Mouse (Mus musculus) CD8-positive naive resting alpha-beta T cell, adult 2 months (primary cell): ENCODE data around the gene Bnc2.

ENCODE experiments used
- DNase-seq, 2 experiments: peaks; one replicate each; pipeline ENCODE4 v3.0.0; 2022; ENCODE audit warnings: low read depth in 2 of 2, low spot score in 2 of 2

The Bnc2 gene

DNA sequence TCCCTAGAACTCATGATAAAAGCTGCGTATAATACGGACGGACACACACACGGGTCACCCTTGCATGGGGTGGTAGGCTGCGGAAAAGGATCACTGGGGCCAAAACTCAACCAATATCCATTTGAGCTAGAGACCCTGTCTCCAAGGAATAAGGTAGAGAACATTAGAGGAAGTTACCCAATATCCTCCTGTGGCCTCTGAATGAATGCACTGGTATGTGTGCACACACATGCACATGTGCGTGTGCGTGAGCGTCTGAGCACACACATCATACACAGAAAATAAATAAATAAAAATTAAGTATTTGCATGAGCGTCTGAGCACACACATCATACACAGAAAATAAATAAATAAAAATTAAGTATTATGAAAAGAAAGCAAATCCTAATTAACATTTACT, 241.8 kb downstream of the Bnc2 start:
- DNase-seq: no peak

DNA sequence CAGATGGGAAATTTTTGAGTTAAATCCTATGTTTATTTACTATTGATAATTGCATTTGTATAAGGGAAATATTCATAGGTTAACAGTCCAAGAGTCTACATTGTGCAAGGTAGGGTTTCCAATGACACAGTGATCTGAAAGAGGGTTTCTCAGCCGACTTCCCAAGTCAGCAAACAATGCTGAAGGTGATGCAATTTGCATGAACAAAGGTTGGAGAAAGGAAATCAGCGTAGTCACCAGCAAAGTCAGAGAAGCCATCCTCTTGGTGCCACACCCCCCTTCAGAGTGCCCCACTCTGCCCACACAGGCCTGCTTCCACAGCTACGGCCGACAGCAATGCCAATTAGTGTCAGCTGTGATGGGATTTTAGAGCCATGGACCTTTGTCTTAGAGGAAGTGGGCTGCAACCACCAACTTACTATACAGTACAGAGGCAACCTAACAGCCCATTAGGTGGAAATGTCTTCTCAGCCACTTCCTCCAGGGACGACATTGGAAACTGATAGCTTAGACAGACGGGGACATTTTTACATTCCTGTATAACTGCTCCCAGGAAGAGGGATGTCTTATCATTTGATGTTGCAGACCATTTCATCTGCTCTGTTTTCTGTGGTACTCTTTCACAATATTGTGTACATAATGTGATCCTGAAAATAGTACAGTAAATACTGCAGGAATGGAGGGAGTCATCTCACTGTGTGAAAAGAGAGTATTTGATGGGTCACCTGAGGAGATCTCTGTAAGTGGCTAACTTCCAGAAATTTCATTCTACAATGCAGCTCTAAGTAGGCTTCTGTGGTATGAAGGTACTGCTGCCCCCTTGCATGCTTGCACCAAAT, 243.2 kb downstream of the Bnc2 start:
- DNase-seq: no peak

DNA sequence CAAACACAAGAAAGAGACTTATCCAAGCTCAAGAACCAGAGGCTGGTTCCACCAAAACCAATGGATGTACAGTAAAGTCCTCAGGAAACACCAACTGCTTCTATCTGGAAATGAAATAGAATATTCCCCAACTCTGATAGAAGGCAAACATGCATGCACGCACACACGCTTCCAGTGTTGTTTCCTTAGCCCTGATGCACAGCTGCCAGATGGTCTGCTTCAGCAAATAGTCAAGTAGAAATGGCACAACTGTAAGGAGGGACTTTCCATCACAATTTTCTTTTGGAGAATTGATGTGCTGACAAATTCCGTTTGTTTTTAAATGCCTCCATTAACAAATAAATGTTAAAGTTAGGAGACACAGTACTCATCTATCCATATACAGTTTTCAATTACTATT, 247.1 kb downstream of the Bnc2 start:
- DNase-seq: no peak

DNA sequence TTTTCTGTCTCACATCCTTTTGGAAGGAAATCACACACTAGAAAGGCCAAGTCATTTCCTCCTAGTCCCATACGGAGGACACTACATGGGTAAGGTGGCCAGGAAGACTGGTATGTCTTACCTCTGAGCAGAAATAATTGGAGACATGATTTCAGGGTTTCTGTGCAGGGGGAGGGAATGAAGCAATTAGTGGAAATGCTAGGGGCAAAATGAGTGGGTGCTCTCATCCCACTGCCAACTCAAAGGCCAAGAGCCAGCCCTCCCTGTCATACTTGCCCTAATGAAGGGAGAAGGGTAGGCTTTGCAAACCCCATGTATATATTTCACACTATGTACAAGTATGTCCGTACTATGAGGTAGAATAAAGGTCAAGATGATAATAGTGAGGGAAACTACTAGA, 263.6 kb downstream of the Bnc2 start:
- no peak for DNase-seq

DNA sequence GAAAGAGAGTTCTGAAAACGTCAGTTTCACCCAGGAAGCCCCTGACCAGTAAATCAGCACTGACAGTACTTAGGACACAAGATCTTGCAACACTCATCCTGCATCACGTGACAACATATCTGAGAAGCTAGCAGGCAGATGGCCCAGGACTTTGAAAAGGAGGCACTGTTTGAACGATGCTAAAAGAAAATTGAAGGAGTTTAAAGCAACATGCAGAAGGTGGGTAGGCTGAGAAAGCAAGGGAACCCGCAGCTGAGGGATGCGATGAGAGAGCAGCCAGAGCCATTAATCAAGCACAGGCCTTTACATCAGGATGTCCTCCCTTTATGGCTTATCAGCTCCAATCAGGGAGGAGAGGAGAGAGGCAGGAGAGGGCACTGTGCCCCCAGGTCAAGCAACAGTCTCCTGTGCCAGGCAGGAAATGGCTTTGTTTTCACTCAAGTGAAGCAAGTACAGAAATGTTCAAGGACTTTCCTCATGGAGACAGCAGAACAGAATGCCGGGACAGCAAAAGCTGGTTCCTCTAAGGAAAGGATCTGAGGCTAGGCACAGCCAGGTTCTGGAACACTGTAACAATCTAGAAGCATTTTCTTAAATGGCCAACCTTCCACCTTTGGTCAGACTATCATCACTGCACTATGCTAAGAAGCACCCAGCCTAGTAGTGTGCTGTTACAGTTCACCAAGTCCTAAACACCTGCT, 267.6 kb downstream of the Bnc2 start:
- DNase-seq: no peak

DNA sequence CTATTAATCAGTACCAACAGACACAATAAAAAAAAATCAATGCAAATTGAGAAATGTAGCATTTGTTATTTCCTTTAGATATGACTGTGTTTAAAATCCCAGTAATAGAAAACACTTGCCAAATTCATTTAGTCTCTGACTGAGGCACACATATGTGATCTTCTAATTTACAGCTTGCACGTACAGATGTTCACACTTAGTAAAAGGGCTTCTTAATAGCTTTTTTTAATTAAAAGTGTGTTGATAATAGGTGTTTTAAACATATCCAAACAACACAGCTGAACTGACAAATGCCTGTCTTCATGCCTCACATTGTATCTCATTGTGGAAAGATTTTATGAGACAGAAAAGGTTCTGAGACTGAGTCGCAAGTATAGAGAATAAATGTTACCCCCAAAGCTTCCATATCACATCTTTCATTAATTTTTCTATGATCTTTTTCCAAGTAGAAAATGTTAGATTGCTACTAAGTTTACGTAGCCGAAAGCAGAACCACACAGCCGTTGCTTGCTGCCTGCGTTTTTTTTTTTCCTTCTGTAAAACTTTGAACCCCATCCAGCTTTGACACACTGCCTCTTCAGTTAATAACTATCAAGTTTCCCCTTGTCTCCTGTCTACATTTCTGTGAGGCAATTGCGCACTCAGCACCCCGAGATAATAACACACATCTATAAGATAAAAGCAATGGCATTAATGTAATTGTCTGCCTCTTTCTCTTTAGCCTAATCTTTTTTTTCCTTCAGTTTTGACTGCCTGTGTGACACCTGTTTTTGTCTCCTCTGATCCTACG, 271.5 kb downstream of the Bnc2 start:
- DNase-seq: no peak

DNA sequence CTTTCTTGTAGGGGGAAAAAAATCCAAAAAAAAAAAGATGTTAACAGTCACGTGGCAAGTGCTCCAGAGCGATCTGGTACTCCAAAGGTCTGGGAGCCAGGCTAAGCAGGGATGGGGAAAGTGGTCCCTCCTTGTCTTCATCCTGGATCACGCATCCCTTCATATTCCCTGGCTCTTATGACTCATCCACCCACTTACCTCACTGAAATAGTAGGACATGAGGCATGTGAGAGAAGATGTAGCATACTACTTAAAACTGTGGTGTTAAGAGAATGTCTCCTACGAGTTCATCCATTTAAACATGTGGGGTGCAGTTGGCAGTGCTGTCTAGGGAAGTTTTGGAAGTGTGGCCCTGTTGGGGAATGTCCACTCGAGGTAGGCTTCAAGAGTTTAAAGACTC, 286.1 kb downstream of the Bnc2 start:
- DNase-seq: no peak

DNA sequence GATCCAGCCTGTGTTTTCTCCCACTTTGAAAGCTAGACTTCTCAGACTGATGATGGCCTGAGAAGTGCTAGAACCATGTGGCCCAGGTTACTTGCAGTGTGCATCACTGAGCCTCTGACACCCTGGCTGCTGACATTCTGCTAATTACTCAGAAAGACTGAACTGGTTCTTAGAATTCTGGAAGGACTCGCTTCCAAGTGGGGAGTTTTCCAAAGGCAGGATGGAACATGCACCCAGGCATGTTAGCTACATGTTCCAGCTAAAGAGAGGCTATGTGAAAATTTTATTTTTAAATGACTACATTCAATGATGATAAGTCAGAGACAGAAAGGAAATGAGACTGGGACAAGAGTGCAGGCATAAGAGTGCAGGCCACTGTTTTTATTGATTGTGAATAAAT, 289.9 kb downstream of the Bnc2 start:
- DNase-seq: no peak

DNA sequence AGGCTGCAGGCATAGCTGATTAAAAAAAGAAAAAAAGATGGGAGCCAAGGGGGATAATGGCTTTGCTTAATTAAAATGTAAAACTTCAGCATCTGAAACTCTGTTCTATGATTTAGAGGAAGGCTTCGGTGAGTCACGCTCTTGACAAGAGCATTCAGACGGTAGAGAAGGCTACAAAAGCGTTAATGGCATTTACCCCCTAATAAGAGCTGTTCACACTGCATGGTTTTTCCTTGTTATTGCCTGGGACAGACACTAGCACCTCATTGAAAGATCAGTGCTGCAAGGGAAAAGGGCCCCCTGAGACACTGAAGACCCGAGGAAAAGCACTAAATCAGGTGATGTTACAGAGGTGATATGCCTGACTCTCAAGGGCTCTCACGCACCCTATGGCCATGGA, 295.8 kb downstream of the Bnc2 start:
- no peak for DNase-seq

DNA sequence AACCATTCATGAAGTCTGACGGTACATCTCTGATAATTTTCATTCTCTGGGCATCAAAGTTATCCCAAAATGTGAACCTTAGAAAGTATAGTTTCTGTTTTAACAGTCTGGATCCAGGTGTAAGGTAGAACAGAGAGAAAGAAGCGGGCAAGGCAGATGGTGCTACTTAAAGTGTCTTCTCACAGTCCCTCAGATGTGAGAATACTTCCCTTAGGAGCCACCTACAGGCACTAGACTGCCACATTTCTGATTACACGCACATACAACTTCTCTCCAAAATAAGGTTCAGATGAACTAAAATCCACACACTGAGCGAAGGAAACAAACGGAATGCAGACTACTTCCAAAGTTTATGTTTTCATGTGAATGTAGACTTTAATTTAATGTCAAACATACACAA, 297.6 kb downstream of the Bnc2 start:
- no peak for DNase-seq

DNA sequence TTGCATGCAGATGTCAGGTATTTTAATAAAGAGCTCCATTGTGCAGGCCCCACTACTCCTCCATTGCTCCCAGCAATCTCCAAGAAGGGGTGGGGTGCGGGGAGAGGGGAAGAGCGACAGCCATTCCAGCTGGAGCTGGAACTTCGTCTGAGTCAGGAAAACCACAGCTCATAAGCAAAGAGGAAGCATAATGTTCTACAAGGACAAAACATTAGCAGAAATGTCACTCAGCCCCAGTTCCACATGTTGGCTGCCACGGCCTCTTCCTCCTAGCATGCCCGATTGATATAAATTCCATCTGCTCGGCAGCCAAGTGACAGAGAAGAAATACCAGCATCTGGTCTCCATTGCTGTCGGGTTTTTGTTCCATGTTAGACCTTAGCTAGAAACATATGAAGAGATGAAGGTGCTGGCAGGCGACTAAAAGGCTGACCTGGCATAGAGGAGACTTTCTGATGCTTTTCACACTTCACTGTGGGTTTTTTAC, 312.7 kb downstream of the Bnc2 start:
- DNase-seq: no peak

DNA sequence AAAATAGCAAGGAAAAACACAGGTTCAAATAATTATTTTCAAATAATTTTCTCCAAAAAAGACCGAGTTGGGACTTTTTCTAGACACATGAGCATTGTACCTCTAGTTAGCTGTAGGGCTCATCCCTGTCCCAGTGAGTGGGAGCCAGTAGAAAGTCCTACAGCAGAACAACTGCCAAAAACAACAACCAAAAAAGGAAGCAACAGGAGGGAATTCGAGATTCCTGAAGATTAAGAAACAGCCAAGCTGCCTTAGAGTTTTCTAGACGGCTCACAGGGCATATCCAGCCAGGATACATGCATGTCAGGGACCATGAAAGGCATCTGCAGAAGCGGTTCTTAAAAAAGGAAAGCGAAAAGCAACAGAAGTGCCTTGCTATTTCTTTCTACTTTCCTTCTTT, 313.9 kb downstream of the Bnc2 start:
- DNase-seq: no peak

DNA sequence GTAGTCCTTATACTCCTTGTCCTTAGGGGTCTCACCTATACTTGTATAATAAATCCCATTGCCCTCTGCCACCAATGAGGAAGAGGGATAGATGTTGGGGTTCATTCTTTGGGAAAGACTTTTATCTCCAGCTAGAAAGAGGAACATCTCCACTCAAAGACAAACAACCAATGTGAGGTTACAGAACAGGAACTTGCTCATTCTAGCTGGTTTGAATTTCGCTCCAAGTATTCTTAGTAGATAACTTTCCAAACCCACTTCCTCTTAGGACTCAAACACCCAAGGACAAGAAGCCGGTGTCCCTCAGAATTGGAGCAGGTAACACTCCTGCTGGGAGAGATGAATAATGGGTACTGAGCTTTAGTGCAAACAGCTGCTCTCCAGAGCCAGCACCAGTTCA, 315.1 kb downstream of the Bnc2 start:
- DNase-seq: no peak

DNA sequence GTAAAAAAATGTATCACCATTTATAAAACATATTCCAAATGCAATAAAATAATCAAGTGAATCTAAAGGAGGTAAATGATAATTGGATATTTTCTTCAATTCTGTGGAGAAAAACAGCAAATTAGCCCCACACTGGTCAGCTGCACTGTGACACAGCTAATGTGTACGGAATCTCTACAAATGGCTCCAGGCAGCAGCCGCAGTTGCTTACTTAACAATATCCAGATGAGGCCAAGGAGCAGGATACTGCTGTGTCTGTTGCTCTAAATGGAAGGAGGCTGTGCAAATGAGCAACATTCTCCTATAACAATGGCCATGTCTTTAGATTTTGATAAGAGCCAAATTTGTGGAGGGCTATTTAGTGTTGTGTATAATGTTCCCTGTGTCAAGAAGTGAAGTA, 316.9 kb downstream of the Bnc2 start:
- no peak for DNase-seq

DNA sequence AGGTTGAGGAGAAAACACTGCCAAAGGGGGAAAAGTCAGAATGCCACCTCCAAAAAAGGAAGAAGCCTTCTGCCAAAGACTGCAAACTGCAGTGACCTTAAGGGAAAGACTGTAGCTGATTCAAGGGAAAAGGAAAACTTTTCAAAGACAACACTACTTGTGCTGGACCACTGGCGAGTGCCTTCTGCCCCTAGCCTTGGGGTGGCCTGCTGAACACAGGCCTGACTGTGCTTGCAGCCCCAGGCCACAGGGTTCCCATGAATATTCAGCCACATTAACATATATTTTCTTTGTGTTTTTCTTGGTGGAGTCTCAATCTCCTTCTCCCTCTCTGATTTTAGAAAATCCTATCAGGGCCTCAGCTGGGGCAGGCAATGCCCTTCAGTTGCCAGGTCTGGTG, 317.7 kb downstream of the Bnc2 start:
- DNase-seq: no peak

DNA sequence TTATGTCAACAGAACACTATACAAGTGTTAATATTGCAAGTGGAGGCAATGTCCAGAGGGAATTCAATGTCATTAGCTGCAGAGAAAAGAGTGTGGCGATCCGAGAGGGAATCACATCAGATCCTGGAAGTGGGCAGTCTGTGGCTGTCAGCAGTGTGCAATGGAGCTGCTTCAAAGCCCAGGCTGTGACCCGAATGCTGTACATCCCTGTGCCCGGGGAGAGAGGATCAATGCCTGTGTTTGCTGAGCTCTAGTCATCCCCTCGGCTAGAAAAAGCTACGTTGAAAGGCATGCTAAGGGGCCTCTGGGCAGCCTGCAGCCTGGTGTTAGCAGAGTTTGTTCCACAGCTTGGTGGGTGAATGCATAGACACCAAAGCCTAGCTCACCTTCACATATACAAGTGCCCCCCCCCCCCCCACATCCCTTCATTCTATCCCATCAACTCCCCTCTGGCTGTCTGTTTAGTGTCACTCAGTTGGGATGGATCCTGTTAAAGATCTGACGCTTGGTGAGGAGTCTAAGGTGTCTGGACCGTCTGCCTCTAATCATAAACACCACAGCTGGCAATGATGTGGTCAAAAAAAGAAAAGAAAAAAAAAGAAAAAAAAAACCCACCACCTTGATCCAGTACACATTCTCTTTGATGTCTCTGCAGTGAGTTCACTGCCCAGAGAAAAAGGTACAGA, 318.5 kb downstream of the Bnc2 start:
- no peak for DNase-seq

DNA sequence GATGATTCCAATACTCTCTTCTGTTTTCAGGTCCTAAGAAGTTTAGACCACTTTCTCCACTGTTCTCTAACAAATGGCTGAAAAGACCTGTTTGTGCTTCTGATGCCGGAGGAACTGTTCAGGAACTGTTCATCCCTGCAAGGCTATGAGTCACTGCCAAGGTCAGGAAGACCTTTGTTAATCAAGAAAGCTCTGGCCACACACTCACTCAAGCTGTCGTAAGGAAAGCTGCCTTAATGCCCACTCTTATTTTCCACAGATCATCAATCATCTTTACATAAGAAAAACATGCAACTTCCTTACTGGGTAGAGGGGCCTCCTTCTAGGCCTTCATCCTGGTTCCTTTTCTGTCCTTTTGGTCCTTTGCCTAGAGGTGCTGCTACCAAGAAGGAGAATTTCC, 322.4 kb downstream of the Bnc2 start:
- no peak for DNase-seq

DNA sequence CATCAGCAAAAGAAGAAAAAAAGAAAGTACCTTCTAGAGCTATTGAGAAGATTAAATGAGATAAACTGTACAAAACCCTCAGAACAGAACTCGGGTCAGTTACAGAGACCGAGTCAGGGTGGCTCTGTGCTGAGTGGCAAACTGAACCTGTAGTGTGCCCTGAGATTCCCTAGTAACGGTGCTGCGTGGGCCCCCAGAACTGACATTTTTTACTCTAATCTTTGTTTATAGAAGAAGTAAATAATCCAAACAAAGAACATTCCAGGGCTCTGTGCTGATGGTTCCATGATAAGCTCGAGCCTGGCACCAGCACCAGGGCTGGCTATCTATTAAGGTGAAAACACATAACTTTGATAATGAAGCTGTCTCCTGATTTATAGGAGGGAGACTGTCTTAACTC, 325.5 kb downstream of the Bnc2 start:
- DNase-seq: no peak

DNA sequence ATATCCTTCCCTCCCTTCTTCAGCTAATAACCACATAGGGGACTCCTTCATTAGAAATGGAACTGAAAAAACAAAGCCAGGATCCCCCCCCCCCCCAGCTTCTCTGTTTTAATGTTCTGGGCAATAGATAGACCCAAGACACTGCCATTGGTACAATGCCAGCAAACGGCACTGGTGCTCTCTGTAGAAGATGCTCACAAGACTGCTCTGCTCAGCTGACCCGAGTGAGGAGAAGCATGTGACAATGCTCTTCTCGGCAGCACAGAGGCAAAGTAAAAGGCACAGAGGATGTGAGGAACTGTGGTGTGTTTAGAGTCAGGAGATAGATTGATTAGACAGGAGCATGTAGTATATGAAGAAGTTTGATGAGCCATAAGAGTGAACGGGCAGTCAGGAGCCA, 335.9 kb downstream of the Bnc2 start:
- DNase-seq: no peak

DNA sequence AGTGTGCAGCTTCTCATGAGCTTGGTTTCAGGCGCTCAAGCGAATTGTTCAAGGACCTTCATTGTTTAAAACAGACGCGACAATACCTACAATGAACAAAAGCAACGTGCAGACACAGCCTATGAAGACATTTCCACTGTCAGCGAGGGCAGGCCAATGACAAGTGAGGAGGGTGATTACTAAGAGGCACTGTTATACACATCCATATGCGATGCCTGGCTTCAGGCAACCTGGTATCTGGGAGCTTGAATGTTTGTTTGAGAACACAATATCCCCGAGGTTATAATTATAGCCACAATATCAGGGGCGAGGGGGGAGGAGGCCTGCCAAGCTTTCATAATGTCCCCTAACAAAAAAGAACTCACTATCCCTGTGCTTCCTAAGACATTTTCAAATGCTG, 343.1 kb downstream of the Bnc2 start:
- DNase-seq: no peak

DNA sequence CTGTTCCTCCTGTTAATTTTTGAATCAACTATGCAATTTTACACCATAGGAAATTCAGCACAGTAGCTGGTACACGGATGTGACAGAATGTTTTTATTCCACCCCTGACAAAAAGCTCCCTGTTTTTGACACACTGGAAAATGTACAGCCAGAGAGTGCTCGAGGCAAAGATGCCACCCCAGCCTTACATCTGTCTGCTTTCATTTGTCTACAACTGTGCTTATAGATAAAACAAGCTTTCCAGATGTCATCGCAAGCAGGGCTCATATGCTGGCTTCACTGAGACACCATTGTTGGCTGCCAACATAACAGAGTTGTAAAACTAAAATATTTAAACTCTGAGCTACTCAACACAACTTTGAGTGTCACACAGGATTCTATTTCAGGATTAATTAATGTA, 343.6 kb downstream of the Bnc2 start:
- DNase-seq: no peak
